Mouse (Mus musculus) T-helper 1 cell (primary cell): ENCODE data around the gene Abcg2.

Experiments used
- in situ Hi-C: fragments of 300-600 bp; cut with MboI, MseI; formaldehyde crosslinking; loops from one replicate; pipeline ENCODE4 v1.15.1; 2025; ENCODE audit warnings: high pct_unique_total_duplicates

Gene Abcg2

GRCm38 (mm10) chr6:58633731-58634130 is 49.4 kb downstream of the Abcg2 start:
- in situ Hi-C loops: no loop called here

GRCm38 (mm10) chr6:58638566-58638965 is 54.2 kb downstream of the Abcg2 start:
- in situ Hi-C loops: no loop called here

GRCm38 (mm10) chr6:58639391-58639790 is 55.1 kb downstream of the Abcg2 start:
- in situ Hi-C loops: no loop called here

DNA sequence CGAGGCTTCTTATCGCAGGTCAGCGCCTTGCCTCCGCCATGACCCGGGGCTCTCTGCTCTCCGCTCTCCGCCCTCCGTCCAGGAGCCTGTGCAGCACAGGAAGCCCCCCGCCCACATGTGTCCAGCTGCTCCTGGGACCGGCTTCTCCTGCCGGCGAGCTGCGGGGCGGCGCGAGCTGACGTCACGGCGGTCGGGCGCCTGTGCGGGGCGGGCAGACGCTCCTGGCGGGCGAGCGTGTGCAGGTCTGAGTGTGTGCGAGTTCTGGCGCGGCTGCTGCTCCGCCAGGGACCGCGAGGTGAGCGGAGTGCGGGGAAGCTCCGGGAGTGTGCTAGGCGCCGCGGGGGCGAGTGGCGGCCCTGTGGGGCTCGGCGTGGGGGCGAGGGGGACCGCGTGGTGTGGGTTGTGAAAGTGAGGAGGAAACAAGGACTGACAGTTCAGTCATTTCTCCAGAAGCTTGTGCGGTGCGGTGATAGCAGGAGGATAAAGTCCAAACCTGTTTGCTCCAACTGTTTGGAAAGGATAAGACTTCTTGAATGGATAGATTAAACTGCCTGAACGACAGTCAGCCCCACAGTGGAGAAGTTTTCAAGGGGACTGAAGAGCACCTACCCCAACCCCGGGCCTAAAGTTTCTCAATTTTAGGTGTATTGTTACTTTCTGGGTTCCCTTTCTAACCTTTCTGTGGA is 56.2 kb downstream of the Abcg2 start:
- in situ Hi-C loops: no loop called here

DNA sequence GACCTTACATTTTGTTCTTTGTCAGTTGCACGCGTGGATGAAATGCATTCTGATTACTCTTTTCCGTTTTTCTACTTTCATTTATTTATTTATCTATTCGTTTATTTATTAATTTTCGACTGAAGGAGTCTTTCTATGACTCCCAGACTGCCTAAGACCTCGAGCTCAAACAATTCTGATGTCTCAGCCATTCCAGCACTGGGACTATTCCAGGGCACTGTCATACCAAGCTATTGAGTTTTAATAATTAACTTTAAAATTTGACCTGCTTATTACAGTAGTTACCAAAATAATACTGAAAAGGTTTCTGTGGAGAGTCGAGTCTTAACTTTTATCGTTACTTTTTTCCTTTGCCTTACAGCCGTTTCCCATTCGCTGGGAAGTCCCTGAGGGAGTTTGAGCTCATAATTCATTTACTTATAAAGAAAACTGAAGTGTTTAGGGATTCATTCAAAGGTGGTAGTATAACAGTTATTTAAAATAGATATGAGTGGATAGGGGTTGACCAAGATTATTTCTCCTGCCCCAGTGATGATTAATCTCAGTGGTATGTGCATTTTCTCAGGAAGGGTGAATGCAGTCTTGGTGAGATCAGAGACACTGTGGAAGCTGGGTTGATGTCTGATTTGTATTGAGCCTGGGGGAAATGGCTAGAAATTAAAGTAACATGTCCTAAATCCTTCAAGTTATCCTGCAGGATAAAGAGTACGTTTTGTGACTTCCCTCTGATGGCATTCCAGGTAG is 56.9 kb downstream of the Abcg2 start:
- in situ Hi-C loops: no loop called here

DNA sequence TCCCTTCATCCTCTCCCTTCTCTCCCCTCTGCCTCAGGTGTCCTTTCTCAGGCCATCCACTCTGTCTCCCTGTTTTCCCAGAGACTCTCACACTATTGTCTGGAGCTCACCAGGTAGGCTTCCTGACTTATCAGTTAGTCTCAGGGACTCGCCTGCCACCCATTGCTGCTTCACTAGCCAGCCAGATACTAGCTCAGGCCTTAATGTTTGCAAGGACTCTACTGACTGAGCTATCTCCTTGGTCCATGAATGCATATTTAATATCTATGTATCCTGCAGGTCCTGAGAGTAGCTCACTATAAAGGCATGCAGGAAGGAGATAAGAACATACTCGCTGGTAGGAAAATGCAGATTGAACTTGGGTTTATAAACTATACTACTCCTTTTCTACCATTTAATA is 57.9 kb downstream of the Abcg2 start:
- in situ Hi-C loops: no loop called here

- in situ Hi-C loops: no loop called here
These were observed 60.3 kb downstream of the Abcg2 start for GRCm38 (mm10) chr6:58644586-58644985.

DNA sequence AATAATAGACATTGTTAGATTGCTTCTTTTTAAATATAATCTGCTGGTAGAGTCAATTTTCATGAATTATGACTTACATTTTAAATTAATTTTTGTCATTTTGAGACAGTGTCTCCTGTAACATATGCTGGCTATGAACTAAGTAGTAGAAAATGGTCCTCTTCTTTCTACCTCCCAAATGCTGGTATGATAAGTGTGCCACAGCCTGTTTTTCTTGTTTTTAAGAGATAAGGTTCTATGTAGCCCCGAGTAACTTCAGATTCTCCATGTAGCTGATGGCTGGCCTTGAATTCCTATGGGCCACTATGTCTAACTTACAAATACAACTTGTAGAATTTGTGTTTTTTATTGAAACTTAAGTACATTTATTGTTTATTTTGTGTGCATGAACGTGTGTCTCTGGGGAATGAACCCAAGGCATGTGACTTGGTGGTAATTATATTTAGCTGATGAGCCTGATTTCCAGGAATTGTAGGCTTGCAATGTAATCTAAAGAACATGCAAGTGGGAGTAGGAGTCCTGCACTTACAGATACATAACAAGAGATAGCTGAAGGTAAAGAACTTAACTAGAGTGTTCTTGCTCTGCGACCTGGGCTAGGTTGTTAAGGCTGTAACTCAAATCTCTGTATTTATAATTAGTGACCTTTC is 63.9 kb downstream of the Abcg2 start:
- in situ Hi-C loops: no loop called here

GRCm38 (mm10) chr6:58650136-58650535 is 65.8 kb downstream of the Abcg2 start:
- in situ Hi-C loops: no loop called here

- in situ Hi-C loops: no loop called here
These were observed 66.7 kb downstream of the Abcg2 start for GRCm38 (mm10) chr6:58651038-58651437.

DNA sequence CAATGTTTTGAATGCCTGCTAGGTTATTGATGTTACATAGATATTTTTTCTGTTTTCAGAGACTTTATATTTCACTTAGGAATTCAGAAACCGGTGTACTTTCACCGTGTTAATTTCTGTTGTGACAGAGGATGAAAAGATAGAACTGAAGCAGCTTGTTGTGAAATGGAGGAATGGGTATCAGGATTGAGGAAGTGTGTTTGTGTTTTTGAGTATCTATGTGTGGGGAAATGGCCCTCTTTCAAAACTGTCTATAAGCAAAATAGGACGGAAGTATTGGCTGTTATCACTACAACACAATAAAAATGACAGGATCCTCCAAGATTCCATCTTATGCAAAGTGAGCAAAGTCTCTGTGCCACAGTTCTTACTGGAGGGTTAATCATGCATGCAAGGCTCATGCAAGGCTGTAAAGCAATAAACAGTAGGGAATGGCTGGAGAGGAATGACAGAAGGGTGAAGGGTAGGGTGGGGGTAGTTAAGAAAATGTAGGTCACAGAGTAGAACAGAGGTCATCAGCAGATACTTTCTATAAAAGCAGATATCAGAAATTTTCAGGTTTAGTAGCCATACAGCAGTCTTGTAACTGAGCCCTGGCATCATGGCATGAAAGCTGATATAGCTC is 76.7 kb downstream of the Abcg2 start:
- in situ Hi-C loops: no loop called here

DNA sequence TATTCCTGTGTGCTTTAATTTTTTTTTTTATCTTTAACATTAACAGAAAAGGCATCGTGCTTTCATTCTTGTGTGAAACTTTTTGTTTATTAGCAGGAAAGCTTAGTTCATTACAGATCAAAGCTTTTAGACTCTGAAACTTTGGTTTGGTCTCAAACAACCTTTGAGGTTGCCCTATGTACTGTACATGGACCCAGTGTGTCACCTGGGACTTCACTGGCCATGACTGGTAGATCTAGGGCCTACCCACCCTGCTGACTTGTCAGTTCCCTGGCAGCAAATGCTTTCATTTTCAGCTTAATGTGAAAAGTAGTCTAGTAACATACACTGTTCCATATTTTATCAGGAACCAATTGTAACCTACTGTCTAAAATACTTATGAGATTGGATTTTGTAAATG is 93.5 kb downstream of the Abcg2 start:
- in situ Hi-C loops: no loop called here

GRCm38 (mm10) chr6:58678530-58678929 is 94.2 kb downstream of the Abcg2 start:
- in situ Hi-C loops: no loop called here

DNA sequence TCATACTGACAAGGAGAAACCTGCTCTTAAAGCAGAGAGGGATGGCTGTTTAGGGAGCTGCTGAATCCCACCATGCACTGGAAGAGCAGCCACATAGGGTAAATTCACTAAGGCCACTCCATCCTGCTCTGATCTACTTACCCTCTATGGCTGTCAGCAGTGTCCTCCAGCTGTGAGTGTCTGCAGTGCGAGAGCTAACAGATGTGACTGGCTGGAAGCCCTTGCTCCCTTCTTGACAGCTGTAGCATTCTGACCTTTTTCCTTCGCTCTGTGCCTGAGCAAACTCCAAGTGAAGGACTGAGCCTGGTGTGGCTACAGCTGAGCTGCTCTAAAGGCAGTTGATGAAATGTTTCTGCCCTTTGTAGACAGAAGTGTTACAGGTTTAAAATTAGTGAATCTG is 107.3 kb downstream of the Abcg2 start:
- in situ Hi-C loops: no loop called here

- in situ Hi-C loops: no loop called here
These were observed 109.9 kb downstream of the Abcg2 start for GRCm38 (mm10) chr6:58694257-58694656.

- in situ Hi-C loops: no loop called here
These were observed 110.4 kb downstream of the Abcg2 start for GRCm38 (mm10) chr6:58694765-58695164.

- in situ Hi-C loops: no loop called here
These were observed 126.0 kb downstream of the Abcg2 start for GRCm38 (mm10) chr6:58710369-58710768.

GRCm38 (mm10) chr6:58711909-58712308 is 127.6 kb downstream of the Abcg2 start:
- in situ Hi-C loops: no loop called here

DNA sequence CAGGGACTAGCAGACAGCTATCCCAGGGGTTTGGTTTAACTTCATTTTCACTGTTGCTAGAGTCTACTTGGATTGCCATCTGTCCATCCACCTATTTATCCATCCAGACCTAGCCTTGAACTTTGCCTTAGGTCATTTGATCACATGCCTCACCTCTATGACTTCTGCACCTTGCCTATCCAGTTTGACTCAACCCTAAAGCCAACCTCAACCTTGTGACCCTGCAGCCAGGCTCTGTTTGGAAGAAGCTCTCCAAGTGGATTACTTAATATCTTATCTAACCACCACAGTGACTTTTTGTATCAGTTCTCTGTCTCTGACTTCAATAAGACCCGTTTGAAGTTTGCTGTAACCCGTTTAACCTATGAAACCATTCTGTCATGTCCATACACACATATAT is 149.5 kb downstream of the Abcg2 start:
- in situ Hi-C loops: no loop called here

- in situ Hi-C loops: no loop called here
These were observed 150.8 kb downstream of the Abcg2 start for GRCm38 (mm10) chr6:58735090-58735489.
